Mouse (Mus musculus) kidney, adult 18-20 months (tissue): Measurements from ENCODE around the gene Gm28230.

Experiments
- DNase-seq: peaks from one replicate; pipeline ENCODE4 v3.0.0; 2021

The Gm28230 gene

GRCm38 (mm10) chr2:74726551-74726950 is at the start of gene Gm28230:
Gm28230 (plus strand) TSS chr2:74726728.
- peak; percentile 77 for DNase-seq

GRCm38 (mm10) chr2:74677106-74677505 is 49.4 kb upstream of the Gm28230 start:
- no peak for DNase-seq

GRCm38 (mm10) chr2:74678891-74679595 is 47.5 kb upstream of the Gm28230 start, which contains the start of gene Hoxd11:
Hoxd11 (plus strand) TSS chr2:74679557.
- DNase-seq: no peak

- DNase-seq: no peak
These were observed 46.9 kb upstream of the Gm28230 start for GRCm38 (mm10) chr2:74679596-74679971.

- DNase-seq: no peak
These were observed 46.5 kb upstream of the Gm28230 start for GRCm38 (mm10) chr2:74679980-74680379.

- no peak for DNase-seq
These were observed 45.7 kb upstream of the Gm28230 start for GRCm38 (mm10) chr2:74680561-74681398.

- peak; percentile 52 for DNase-seq
These were observed 44.7 kb upstream of the Gm28230 start for GRCm38 (mm10) chr2:74681594-74682531.

GRCm38 (mm10) chr2:74682796-74683195 is 43.7 kb upstream of the Gm28230 start:
- DNase-seq: no peak

GRCm38 (mm10) chr2:74683471-74683951 is 43.0 kb upstream of the Gm28230 start:
- no peak for DNase-seq

- DNase-seq: no peak
These were observed 42.4 kb upstream of the Gm28230 start for GRCm38 (mm10) chr2:74684106-74684505.

- DNase-seq: no peak
These were observed 41.4 kb upstream of the Gm28230 start for GRCm38 (mm10) chr2:74685059-74685603.

GRCm38 (mm10) chr2:74686301-74686987 is 40.1 kb upstream of the Gm28230 start:
- peak; percentile 87 for DNase-seq

GRCm38 (mm10) chr2:74686988-74687697 is 39.4 kb upstream of the Gm28230 start:
- peak; percentile 62 for DNase-seq

GRCm38 (mm10) chr2:74687698-74688555 is 38.6 kb upstream of the Gm28230 start:
- DNase-seq: no peak

GRCm38 (mm10) chr2:74688795-74689573 is 37.5 kb upstream of the Gm28230 start:
- DNase-seq: no peak

GRCm38 (mm10) chr2:74689574-74690337 is 36.8 kb upstream of the Gm28230 start:
- peak; percentile 58 for DNase-seq

GRCm38 (mm10) chr2:74690338-74690716 is 36.2 kb upstream of the Gm28230 start:
- no peak for DNase-seq
